Mouse (Mus musculus) monocyte, adult 5-6 weeks (primary cell): Measurements from ENCODE around the gene Ptn. TPM values are rescaled to one million over a fixed set of nuclear protein-coding genes. Genes with fewer than 3 reads are reported as not detected.

Source experiments
- ATAC-seq: fragments of 153-309, 156-312 bp; replicated peaks from 2 replicates; pipeline ENCODE4 v1.8.0; 2017; ENCODE audit warnings: mild to moderate bottlenecking; ENCODE audit not compliant: low TSS enrichment, insufficient number of reproducible peaks, severe bottlenecking, poor library complexity, low FRiP score
- total RNA-seq: library from RNA; stranded (forward); fragments of 200-1000, 200-491, 200-594 nt; gene quantifications from 3 replicates; pipeline ENCODE4 v1.2.3, GENCODE M21; 2017

Ptn gene
- total RNA-seq, 1 experiment from 2014 or later: not detected

DNA sequence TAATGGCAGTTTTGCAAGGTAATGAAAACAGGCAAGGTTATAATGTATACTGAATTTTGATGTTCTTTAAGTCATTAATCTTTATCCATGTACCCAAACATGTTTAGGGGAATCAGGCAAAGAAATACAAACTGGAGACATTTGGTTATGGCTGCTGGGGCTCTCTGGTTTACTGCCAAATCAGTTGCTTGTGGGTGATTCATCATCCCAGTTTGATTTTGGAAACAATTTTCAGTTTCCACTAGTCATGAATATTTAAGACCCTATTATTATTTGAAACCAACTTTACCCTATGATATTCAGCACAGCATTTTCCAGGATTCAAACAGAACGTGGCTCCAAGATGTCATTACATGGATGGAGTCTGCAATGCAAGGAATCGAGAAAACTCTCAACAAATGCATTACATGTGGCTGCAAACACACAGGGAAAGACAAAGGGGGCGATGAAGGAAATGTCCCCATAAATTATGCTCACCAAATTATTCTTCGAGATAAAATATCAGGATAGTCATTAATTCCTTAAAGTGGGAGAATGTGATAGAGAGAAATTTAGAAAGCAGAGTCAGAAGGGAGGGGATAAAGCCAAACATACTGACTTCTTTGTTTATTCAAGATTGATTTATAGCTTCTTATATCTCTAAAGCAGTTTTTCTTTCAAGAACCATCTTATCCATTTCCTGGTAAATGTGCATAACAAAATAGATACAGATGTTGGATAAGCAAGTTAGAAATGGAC lies 8.4 kb upstream of the Ptn start:
- ATAC-seq: no peak

DNA sequence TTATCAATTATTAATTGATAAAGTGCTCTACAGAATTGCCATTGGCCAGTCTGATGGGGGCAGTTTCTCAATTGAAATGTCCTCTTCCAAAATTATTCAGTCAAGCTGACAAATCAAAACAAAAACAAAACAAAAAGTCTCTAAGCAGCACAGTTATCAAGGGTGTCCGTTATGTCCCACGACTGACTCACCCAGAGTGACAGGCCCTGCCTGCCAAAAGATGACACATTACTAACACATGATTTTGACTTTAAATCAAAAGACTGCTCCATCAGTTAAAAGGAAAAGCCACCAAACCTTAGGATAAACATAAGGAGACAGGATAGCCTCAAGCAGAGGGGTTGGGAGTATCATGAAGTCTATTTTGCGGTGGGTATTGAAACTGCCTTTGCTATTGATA lies 6.6 kb upstream of the Ptn start:
- ATAC-seq: no peak

GRCm38 (mm10) chr6:36815992-36816391 lies 6.0 kb upstream of the Ptn start:
- no peak for ATAC-seq

DNA sequence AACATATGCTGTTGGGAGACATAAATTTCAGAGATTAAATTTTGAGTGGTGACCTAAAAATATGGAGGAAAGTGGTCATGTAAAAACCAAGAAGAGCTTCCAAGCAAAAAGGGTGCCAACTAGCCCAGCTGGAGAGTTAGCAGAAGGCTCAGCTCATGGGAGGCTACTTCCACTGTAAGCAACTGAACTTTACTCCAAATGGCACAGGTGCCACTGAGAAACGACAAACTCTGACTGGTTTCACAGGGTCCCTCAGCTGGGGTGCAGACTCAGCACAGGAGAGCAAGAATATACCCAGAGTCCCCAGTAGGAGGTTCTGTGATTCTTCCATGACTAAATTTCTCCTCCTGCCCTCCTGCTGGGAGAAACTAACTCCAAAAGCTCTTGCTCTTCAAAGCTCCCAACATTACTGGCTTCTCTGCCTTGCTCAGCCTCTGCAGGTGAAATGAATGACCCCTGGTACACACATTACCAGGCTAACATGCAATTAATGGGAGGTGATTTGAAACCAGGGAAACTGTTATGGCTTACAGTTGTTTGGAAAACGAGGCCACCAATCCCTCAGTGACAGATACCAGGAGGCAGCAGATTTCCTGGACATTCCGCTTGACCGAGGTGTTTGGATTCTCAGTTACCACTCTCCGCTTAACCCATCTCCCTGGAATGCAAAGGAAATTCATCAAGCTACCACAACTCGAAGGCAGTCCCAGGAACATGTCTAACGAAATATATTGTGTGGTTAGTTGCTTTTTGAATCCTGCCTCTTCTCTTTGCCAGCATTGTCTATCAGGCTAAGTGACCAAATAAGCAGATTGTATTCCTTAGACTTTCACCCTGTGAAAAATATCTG lies 2.9 kb upstream of the Ptn start:
- ATAC-seq: no peak

- ATAC-seq: no peak
Measured at GRCm38 (mm10) chr6:36810448-36810847, 428 bp upstream of the Ptn start.

- no peak for ATAC-seq
Measured at GRCm38 (mm10) chr6:36809311-36809726, 701 bp downstream of the Ptn start.

GRCm38 (mm10) chr6:36808306-36809058 lies 1.5 kb downstream of the Ptn start:
- no peak for ATAC-seq

DNA sequence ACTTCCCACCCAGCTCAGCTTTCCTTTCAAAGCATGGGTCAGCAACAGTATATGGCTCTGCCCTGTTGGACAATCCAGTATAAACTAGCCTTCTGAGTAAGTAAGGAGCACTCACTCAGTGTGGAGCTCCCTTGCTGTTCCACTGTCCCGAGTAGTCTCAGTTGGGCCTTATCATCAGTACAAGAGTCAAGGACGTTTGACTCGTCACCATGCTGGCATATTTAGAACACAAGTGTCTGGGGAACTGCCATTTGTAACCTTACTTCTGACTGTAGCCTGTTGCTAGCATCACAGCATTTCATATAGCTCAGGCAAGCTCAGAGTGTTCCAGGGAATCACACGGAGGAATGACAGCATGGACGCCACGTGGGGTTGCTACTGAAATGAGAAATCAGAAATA lies 3.1 kb downstream of the Ptn start:
- ATAC-seq: no peak

- no peak for ATAC-seq
Measured at GRCm38 (mm10) chr6:36800309-36800946, 9.6 kb downstream of the Ptn start.

GRCm38 (mm10) chr6:36797066-36797655 lies 12.9 kb downstream of the Ptn start:
- ATAC-seq: no peak

GRCm38 (mm10) chr6:36794535-36794934 lies 15.5 kb downstream of the Ptn start:
- no peak for ATAC-seq

- ATAC-seq: no peak
Measured at GRCm38 (mm10) chr6:36793775-36794174, 16.2 kb downstream of the Ptn start.

GRCm38 (mm10) chr6:36789261-36789660 lies 20.8 kb downstream of the Ptn start:
- no peak for ATAC-seq

GRCm38 (mm10) chr6:36788576-36789191 lies 21.3 kb downstream of the Ptn start:
- ATAC-seq: no peak

DNA sequence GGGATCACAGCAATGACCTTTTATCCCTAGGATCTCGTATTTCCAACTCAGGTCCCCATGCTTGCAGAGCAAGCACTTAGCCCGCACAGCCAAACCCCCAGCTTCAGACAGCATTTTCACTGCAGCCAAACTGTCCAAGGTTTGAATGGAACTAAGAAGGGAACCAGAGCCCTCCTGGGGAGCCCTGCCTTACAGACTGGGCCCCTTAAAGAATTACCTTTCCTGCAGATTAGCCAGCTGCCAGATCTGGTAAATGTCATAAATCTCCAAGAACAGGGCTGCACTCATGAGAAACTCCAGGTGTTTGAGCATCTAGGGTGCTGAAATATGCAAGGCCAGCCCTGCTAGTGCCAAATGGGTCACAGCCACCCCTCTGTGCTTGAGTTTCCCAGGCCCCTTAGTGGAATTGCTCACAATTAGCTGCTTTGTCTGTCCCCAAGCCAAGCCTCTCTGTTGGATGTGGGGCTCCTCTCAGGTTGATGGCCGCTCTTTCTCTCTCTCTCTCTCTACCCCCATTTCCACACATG lies 25.3 kb downstream of the Ptn start:
- ATAC-seq: no peak

DNA sequence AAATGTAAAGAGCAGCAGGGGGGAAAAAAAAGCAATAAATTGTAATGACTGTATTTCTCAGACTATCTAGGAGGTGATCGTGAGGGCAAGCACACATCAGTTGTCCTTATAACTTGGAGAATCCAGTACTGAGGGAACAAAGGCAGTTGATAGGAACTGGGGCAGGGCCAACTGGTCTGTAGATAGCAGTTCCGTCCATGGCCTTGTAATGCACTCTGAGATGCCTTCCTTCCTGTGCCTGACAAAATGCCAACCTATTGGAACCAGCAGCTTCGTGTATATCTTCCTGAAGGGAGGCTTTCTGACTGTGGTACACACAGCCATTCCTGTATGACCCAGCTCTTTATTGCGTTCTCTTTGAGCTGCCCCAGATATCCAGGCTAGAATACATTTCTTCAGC lies 27.5 kb downstream of the Ptn start:
- ATAC-seq: no peak

GRCm38 (mm10) chr6:36777567-36778337 lies 32.3 kb downstream of the Ptn start:
- no peak for ATAC-seq
